Mouse (Mus musculus): ENCODE results near the gene Olfr538. TPM values are rescaled to one million over a fixed set of nuclear protein-coding genes. Genes with fewer than 3 reads are reported as not detected.
"Not testable (repeated sequence)": the region's sequence is repeated elsewhere in the genome, so short reads cannot be mapped to it uniquely, and the experiment has no call there.

Gene Olfr538
- not detected in 2 replicates for polyA plus RNA-seq (2015; fragmentation: Nextera tagmentation; extraction: Ambion mirVana)

GRCm38 (mm10) chr7:140567586-140567985 is at the start of gene Olfr538:
Gene Olfr538 (plus strand): TSS chr7:140567886.
- H3K4me2 ChIP-seq, result no peak within 1 kb of the TSS
- no peaks in the 10 kb centered on the region for H3K4me1 ChIP-seq
- no peak within 1 kb of the TSS for H3K4me3 ChIP-seq (replicated peaks)
- no peak for ATAC-seq (ENCODE audit: insufficient read depth, low FRiP score, low read depth)
- no peak within 1 kb of the TSS for H3K27ac ChIP-seq
- no peaks in the 10 kb centered on the region for H3K27me3 ChIP-seq (replicated peaks)
- no peaks in the 10 kb centered on the region for H3K36me3 ChIP-seq
- WGBS, result 68% methylated on average over 3 of the region's 3 CpGs
- no peaks in the 10 kb centered on the region for H3K9me3 ChIP-seq
- H3K9ac ChIP-seq, result no peak within 1 kb of the TSS

- no peak for ATAC-seq (ENCODE audit: insufficient read depth, low FRiP score, low read depth)
- no peaks in the 10 kb centered on the region for H3K27me3 ChIP-seq (replicated peaks)
- H3K4me3 ChIP-seq (replicated peaks), result no peak overlapping the region
- H3K27ac ChIP-seq, result no peak overlapping the region
- H3K4me1 ChIP-seq, result no peaks in the 10 kb centered on the region
- H3K9me3 ChIP-seq, result no peaks in the 10 kb centered on the region
- 69% methylated on average over 2 of the region's 2 CpGs for WGBS
- H3K4me2 ChIP-seq, result no peak overlapping the region
- H3K36me3 ChIP-seq, result no peaks in the 10 kb centered on the region
- H3K9ac ChIP-seq, result no peak overlapping the region
Observed at GRCm38 (mm10) chr7:140539746-140540145, 27.9 kb upstream of the Olfr538 start.

- H3K9ac ChIP-seq; H3K4me1 ChIP-seq; H3K4me2 ChIP-seq; H3K27ac ChIP-seq; H3K9me3 ChIP-seq; H3K4me3 ChIP-seq (replicated peaks); ATAC-seq (ENCODE audit: insufficient read depth, low FRiP score, low read depth); H3K36me3 ChIP-seq; H3K27me3 ChIP-seq (replicated peaks): not testable (repeated sequence)
- WGBS, result 72% methylated on average over 2 of the region's 2 CpGs
Observed at GRCm38 (mm10) chr7:140600969-140601368, 33.3 kb downstream of the Olfr538 start, which contains the start of gene Olfr46. Gene Olfr46 (plus strand): TSS chr7:140601269.

Other genes with a start within 250 kb of the Olfr538 start
- gene Olfr525, start 247.0 kb upstream of the Olfr538 start, polyA plus RNA-seq (2015; fragmentation: Nextera tagmentation; extraction: Ambion mirVana), result not detected in 2 replicates
- not detected in 2 replicates for gene Olfr527, start 233.9 kb upstream of the Olfr538 start, polyA plus RNA-seq (2015; fragmentation: Nextera tagmentation; extraction: Ambion mirVana)
- not detected in 2 replicates for gene Olfr60, start 206.2 kb upstream of the Olfr538 start, polyA plus RNA-seq (2015; fragmentation: Nextera tagmentation; extraction: Ambion mirVana)
- not detected in 2 replicates for gene Olfr530, start 191.6 kb upstream of the Olfr538 start, polyA plus RNA-seq (2015; fragmentation: Nextera tagmentation; extraction: Ambion mirVana)
- not detected in 2 replicates for gene Olfr531, start 165.0 kb upstream of the Olfr538 start, polyA plus RNA-seq (2015; fragmentation: Nextera tagmentation; extraction: Ambion mirVana)
- not detected in 2 replicates for gene Olfr532, start 146.2 kb upstream of the Olfr538 start, polyA plus RNA-seq (2015; fragmentation: Nextera tagmentation; extraction: Ambion mirVana)
- not detected in 2 replicates for gene Olfr533, start 104.5 kb upstream of the Olfr538 start, polyA plus RNA-seq (2015; fragmentation: Nextera tagmentation; extraction: Ambion mirVana)
- not detected in 2 replicates for gene Olfr535, start 83.7 kb upstream of the Olfr538 start, polyA plus RNA-seq (2015; fragmentation: Nextera tagmentation; extraction: Ambion mirVana)
- gene Olfr536, start 60.5 kb upstream of the Olfr538 start, polyA plus RNA-seq (2015; fragmentation: Nextera tagmentation; extraction: Ambion mirVana), result not detected in 2 replicates
- gene Olfr46, start 33.4 kb downstream of the Olfr538 start, polyA plus RNA-seq (2015; fragmentation: Nextera tagmentation; extraction: Ambion mirVana), result not detected in 2 replicates
- gene Olfr61, start 61.1 kb downstream of the Olfr538 start, polyA plus RNA-seq (2015; fragmentation: Nextera tagmentation; extraction: Ambion mirVana), result not detected in 2 replicates
- not detected in 2 replicates for gene Olfr53, start 78.6 kb downstream of the Olfr538 start, polyA plus RNA-seq (2015; fragmentation: Nextera tagmentation; extraction: Ambion mirVana)
- 0.01 TPM in 2 replicates for gene Olfr539, start 92.0 kb downstream of the Olfr538 start, polyA plus RNA-seq (2015; fragmentation: Nextera tagmentation; extraction: Ambion mirVana)
- gene Olfr45, start 114.1 kb downstream of the Olfr538 start, polyA plus RNA-seq (2015; fragmentation: Nextera tagmentation; extraction: Ambion mirVana), result not detected in 2 replicates
- gene Olfr541, start 129.4 kb downstream of the Olfr538 start, polyA plus RNA-seq (2015; fragmentation: Nextera tagmentation; extraction: Ambion mirVana), result not detected in 2 replicates
- 0.18 TPM in 1 of 2 replicates, not detected in the other for gene Cyp2e1, start 195.9 kb downstream of the Olfr538 start, polyA plus RNA-seq (2015; fragmentation: Nextera tagmentation; extraction: Ambion mirVana)
- 0.23 and 0.30 TPM in 2 replicates for gene Syce1, start 220.0 kb downstream of the Olfr538 start, polyA plus RNA-seq (2015; fragmentation: Nextera tagmentation; extraction: Ambion mirVana)